Mouse (Mus musculus): ENCODE data around the gene 1700025G04Rik.

1700025G04Rik gene

DNA sequence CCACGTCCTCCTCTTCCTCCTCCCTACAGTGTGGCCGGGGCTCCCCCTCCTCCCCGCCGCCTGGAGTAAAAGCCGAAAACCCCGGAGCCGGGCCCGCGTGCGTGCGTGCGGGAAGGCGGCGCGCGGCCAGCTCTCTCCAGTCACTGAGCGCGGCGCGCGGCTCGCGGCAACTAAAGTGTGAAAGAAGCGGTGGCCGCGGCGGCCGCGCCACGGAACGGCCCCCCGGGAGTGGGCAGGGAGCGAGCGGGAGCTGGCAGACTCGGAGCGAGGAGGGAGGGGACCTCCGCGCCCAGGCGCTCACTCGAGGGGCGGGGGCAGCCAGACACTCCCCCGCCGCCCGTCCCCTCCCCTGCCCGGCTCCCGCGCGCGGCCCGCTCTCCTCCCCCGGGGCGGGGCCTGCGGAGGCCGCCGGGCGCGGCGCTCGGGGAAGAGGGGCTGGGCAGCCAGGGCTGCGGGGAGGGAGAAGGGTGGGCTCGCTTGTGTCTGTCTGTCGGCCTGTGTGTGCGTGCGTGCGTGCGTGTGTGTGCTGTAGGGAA is at the start of gene 1700025G04Rik:
1700025G04Rik (minus strand) TSS at position 108 of the 536 bp plus-strand sequence.
- DNase-seq (ENCODE audit: low read depth, low spot score), result no peak

DNA sequence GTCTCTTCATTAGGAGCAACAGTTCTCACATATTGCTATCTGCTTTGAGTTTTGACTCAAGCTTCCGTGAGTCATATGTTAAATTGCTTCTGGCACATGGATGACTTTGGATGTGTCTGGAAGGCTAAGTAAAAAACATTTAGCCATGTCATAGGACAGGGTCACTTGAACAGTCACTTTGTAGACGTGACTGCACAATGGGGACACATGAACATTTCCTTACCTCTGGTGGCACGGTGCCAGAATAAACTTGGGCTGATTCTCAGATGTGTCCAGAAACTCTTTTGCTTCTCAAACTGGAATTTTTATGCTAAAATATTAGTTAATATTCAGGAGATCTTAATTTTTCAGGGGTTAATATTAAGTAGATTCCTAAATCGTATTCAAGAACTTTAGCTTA is 49.6 kb upstream of the 1700025G04Rik start:
- no peak for DNase-seq (ENCODE audit: low read depth, low spot score)

DNA sequence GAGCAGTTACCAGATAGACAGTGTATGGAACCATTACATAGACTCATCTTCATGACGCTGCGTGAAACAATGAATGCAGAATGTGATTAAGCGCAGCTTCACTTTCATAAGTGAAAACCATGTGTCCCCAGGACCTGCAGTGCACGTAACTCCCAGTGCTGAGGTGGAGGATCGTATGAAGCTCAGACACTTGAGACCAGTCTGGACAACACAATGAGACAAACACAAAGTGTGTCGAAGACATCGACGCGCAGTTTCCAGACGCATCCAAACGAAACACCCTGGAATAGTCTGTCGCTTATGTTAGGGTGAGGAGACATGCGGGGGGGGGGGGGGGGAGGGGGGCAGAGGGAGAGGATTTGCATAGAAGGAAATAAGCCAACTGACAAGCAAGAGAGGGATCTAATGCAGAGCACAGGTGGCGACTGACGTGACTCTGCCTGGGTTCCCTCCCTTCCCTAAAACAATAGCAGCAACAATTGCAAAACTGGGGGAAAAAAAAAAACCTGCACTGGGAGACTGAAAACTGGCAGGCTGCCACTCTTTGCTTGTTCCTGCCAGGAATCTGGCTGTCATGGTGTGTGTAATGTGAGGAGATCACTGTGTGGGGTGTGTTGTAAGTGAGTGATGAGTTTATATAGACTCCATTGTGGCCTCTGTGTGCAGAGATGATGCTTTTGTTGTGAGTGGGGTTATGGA is 40.3 kb upstream of the 1700025G04Rik start:
- no peak for DNase-seq (ENCODE audit: low read depth, low spot score)

DNA sequence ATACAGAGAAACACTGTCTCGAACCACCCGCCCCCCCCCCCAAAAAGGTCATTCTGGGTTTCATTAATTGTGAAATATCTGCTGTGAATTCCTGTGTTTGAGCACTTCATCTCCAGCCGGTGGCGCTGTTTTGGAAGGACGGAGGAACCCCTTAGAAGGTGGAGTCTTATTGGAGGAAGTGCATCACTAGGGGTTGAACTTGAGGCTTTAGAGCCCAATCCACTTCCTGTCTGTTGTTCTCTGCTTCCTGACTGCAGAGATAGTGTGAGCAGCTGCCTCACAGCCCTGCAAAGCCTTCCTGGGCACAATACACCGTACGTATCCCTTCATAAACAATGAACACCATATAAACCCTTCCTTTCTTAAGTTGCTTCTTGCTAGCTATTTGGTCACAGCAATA is 35.5 kb upstream of the 1700025G04Rik start:
- DNase-seq (ENCODE audit: low read depth, low spot score), result no peak

DNA sequence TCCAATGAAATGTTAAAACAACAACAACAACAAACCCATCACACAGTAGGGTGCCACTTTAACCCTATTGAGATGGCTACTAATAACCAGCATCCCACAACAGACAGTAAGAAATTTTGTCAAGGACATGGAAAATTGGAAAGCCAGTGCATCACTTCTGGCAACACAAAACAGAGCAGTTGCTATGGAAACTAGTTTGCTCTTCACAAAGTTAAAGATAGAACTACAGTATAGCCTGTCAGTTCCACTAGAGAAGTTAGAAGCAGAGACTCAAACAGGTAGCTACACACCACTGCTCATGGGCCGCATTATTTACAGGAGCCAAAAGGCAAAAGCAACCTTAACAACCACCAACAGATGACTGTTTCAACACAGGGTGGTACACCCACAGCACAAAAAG is 20.2 kb upstream of the 1700025G04Rik start:
- no peak for DNase-seq (ENCODE audit: low read depth, low spot score)

DNA sequence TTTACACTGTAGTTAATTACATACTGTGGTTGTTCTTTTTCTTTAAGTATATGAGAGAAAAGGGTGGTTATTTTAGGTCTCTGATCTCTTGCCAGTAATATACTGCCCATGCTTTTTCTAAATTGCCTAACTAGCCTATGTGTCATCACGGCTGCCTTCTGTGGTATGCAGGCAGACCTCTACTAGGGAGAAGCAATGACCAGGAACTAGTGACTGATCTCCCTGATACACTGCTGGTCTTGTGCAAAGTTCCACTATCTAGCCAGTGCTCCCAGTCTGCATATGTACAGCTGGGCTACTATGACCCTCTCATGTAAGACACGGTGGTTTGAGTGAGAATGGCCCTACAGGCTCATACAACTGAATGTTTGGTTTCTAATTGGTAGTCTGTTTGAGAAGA is 16.2 kb upstream of the 1700025G04Rik start:
- no peak for DNase-seq (ENCODE audit: low read depth, low spot score)

DNA sequence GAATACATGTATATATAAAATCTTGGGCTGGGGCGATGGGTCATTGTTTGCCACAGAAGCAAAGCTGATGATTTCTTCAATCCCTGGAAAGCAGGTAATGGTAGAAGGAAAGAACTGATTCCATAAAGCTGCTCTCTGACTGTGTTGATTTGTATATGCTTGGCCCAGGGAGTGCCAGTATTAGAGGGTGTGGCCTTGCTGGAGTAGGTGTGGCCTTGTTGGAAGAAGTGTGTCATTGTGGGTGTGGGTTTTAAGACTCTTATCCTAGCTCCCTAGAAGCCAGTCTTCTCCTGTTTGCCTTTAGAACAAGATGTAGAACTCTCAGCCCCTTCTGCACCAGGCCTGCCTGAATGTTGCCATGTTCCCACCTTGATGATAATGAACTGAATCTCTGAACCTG is 15.3 kb upstream of the 1700025G04Rik start:
- DNase-seq (ENCODE audit: low read depth, low spot score), result no peak

DNA sequence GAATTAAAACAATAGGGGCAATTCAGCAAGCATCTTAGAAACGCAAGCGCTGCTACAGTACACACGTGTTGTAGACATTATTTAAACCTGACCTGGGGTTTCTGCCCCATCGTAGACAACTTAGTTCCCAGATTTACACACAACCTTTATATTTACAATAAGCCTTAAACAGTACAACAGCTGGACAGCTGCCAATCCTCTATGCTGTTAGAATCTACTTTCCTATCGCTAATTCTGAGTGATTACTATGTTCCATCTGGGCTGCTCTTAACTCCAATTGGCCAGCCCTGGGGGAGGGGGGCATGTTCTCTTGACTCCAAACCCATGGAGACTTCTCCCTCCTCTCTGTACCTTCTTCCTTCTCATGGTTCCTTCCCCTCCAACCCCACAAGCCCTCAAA is 11.8 kb upstream of the 1700025G04Rik start:
- DNase-seq (ENCODE audit: low read depth, low spot score), result no peak

DNA sequence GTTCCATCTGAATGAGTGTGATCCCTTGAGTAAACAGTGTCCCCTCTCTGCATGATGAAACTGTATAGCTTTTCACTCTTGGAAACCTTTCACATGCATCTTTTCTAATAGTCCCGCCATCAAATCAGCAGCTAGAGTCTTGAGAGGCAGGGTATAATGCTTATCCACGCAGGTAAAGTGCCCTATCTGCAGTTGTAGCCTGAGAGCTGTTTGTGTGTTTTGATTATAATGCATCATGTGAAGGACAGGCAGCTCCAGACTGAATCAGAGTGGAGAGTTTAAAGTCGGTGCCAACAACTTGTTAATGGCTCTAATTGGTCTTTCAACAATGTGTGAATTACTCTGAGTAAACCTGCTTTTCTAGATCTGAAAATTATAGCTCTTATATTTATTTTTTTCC is 6.1 kb upstream of the 1700025G04Rik start:
- DNase-seq (ENCODE audit: low read depth, low spot score), result no peak

DNA sequence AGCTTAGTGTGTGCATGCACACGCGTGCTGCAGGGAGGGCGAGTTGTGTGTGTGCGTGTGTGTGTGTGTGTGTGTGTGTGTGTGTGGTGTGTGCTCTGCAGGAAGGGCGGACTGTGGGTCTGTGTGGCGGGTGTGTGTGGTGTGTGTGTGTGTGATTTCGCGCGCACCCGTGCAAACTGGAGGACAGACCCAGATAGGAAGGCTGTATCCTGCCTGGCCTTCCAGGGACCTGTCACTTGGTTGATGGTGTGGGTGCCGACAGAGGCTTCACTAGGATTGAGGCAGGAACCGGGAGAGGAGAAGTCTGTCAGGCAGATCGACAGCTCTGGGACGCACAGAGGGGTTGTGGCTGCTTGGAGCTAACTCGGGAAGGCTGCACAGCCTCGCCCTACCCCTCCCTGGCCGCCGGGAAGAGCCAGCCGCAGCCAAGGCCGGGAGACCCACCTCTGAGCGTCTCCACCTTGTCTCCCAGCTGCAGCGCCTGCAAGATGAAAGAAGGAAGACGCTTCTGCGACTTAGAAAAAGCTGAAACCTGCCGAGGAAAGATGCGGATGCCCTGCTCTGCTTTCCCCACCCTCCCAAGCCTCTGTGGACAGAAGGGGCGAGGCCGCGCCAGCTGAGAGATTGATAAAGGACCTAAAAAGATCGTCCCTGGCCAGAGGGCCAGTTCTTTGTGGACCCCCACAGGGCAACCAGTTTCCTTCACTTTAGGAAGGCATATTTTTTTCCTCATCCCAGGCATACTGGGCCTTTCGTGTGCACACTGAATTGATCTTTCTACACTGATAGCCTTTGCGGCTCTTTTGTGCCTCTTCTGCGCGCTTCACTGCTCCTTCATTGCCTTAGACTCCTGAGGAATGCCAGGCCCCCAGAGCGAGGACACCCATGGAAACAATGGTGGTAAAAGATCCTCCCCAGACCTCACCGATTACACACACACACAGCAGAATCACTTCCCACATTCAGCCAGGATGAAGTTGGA is 930 bp upstream of the 1700025G04Rik start:
- no peak for DNase-seq (ENCODE audit: low read depth, low spot score)

DNA sequence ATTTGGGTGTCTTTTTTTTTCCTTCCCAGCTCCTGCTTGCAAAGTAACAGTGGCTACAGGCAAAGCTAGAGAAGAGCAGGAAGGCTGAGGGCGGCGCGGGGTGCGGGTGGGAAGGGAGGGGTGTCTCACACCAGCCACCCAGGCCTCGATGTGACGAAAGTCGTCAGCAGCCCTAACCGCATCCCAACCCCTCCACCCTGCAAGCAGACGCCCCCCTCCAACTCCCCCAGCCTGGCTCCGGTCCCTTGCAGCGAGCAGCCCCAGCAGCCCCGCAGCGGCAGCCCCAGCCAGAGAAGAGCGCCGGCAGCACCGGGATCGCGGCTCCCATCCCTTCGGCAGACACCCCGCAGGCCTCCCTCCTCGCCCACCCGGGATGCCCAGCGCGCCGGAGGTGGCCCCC is 399 bp downstream of the 1700025G04Rik start:
- no peak for DNase-seq (ENCODE audit: low read depth, low spot score)

DNA sequence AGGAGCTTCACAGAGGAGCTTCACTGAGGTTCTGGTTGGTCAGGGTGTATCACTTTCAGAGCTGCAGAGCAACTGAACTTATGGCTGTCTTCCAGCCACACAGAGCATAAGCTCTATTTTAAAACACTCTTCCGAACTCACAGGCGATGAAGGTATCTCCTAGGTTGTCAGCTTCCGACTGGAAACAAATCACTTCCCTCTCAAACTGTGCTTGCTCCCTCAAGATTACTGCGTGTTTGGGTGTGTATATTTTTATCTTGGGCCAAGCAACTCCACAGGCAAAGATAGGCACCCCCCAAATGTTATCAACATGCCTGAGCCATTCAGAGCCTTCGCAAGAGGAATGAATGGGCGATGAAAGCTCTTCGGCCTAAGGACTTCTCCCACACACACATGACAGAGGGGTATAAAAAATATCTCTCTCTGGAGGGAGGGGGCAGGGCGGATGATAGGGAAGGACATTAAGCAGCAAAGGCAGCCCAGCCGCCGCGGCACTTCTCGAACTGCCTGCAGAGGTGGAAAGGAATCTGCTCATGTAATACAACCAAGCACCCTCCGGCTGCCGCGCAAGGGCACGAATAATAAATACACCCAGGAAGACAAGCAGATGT is 1.0 kb downstream of the 1700025G04Rik start:
- no peak for DNase-seq (ENCODE audit: low read depth, low spot score)

DNA sequence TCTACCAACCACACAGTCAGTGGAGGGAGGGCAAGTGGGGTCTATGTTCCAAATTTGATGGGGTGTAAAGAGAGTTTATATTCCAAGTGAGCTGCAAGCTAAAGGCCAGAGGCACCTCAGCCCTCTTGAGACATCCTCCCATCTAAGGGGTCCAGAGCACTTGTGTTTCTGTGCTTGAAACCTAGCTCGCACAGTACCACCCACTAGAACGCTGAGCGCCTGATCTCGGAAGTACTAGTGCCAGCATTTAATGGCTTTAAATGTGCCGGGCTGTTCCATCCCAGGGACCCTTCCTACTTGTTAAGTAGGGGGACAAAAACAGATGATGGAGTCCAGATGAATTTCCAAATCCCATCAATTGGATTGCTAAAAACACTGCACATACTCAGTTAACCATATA is 1.9 kb downstream of the 1700025G04Rik start:
- no peak for DNase-seq (ENCODE audit: low read depth, low spot score)

DNA sequence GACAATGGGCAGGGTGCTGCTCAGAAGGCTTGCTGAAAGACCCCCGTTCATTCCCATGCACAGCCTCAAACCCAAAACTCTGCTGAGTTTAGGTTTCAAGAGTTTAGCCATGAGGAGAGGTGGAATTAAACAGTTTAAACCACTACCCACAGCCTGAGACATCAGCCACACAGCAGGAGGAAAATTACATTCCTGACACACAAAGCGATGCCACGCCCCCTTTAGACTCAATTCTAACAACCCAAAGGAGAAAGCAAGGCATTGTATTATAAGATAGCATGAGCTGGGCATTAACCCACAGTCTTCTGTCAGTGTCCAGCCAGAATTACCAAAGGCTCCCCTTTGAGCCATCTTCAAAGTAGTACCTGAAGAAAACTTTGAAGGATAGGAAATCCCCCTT is 3.0 kb downstream of the 1700025G04Rik start:
- no peak for DNase-seq (ENCODE audit: low read depth, low spot score)

DNA sequence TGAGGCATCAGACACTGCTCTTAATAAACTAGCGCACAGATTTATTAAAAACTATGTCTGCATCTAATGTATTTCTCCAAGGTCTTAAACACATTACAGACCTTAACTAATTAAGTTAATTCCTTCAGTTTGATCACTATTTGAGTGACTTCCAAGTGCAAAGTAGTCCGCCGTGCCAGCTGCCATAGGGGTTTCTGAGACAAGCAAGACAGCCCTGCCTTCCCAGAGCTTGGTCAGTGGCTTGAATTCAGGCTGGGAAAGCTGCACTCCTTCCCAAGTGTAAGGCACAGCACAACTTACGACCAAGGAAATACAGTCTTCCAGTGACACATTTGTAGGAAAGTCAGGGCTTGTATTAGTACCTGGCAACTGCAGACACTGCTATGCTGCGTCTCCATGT is 4.4 kb downstream of the 1700025G04Rik start:
- no peak for DNase-seq (ENCODE audit: low read depth, low spot score)

DNA sequence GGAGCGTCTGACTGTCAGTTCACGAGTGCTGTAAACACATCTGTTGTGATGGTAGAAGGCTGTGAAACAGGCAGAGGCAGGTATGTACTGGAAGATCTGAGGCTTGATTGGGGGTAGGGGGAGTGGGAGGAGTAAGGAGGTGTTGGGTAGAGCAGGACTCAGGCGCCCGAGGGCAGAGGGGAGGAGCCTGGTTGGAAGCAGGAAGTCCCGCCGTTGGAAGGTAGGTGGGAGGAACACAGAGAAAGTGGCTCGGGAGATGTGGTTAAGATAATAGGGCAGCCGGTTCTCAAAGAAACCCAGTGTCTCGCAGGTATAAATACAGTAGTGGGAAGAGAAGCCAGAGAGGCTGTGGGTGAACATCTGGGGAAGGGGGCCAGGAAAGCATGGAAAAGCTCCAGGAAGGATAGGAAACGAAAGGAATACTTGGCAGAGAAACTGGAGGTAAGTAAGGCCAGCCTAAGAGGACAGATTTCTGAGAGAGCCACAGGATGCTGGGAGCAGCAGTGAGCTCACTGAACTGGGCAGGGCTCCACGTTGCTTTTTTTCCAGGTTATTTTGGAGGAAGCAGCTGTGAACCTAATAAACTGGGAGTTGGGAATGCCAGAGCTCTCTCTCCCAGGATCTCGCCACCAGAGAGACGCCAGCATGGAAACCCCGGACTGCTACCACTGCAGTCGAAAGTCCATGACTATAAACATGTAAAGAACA is 5.1 kb downstream of the 1700025G04Rik start:
- no peak for DNase-seq (ENCODE audit: low read depth, low spot score)

DNA sequence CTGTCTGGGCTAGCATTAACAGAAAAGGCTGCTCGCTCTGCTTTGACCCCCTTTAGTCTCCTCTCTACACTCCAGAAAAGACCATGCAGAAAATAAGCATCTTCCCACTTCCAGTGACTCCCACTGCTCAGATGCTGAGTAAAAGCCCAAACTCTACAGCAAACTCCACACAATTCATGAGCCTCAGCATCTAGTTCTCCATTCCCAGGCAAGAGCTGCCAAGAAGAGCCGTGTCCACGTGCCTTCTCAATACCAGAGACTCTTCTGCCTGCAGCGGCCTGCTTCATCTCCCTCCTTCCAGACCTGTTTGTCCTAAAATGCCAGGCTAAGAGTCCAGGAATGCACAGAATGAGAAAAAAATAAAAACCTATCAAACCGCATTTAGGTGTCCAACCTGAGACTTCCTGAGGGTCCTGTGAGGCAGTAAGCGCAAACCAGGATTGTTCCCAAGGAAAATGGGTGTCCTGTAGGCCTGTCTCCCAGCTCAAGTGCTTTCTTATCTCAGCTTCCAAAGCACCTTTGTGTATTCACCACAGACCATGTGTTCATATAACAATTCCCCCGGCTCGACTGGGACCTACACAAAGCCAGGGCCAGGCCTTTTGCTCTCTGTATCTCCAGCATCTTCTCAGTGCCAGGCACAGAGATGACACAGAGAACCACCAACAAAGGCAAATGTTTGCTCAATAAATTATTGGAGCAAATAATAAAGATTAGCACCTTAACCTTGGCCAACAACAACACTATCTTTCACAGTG is 7.8 kb downstream of the 1700025G04Rik start:
- no peak for DNase-seq (ENCODE audit: low read depth, low spot score)

DNA sequence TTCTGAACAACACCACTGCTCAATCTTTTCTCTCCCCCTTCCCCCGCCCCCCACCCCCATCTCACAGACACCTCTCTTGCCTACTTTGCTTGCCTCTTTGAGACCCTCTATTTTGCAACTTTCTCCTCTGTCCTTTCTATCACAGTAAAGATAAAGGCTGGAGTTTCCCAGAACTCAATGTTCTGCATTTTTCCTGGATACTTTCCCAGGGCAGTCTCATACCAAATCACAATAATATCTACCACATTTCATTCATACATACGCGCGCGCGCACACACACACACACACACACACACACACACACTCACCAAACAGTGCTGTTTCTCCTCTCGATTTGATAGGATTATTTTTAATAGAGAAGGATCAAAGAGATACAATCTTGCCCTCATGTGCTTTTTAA is 8.8 kb downstream of the 1700025G04Rik start:
- no peak for DNase-seq (ENCODE audit: low read depth, low spot score)

DNA sequence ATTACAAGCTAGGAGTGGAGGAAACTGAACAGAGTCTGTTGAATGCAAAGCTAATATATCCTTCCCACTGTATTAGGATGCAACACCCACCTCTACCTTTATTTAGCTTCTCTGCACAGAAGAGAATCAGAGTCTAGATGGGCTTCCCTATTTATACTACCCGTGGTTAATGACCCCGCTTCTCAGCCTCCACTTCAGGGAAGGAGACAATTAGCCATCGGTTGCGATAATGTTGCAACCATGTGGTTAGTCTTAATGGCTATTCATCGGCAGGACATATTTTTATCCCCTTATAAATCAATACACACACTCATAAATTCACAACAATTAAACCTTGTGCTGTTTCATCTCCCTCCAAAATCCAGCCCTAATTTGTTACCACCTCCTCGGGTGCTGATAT is 9.7 kb downstream of the 1700025G04Rik start:
- DNase-seq (ENCODE audit: low read depth, low spot score), result no peak

DNA sequence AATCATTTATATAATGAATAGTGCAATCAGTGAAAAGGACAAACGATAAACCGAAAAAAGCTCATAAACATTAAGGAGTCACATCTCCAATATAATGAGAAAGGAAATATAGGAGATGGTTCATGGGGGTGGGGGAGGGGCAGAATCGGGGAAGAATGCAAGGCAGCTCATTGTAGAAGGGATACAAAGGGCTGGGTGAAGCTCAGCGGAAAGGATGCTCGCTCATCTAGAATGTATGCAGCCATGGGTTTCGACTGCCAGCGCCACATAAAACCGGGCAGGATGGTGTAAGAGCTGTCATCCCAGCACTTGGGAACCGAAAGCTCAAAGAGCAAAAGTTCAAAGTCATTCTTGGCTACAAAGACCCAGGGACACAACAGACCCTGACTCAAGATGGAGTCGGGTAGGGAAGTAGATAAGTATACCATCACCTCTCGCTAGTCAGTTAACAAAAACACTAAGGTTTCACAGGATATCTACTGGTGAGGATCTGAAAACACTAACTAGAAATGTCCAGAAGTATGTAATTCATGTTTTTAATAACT is 12.7 kb downstream of the 1700025G04Rik start:
- no peak for DNase-seq (ENCODE audit: low read depth, low spot score)

Measured in c-Kit-negative CD71-positive TER-119-positive erythroid progenitor cells, embryonic 14.5 days (primary cell).